Mouse (Mus musculus): ENCODE measurements around the gene Mfsd4a.

DNA sequence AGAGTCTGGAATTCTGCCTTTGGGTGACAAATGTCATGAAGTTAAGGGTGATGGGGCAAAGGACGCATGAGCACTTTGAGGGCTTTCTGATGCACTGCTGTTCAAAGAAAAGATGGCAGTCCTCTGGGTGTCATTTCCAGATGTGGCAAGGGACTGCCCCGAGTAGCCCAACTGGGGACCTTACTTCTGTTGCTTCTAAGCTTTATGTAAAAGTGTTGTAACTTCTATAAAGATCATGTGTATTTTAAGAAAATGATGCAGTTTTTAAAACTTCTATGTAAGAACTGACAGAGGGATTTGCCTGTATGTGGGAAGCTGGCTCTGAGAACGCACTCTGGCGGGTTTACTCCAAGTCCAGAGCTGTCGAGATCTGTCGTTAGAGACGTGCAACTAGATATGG is 35.7 kb downstream of the Mfsd4a start:
- TF ChIP-seq CTCF (IDR thresholded peaks at IDR 0.05; ENCODE audit: low read depth) (no peak), EP300 (optimal IDR thresholded peaks at IDR 0.05) (no peak)
